Mouse (Mus musculus) stomach, embryonic 15.5 days (tissue): Measurements from ENCODE around the gene P4ha2. TPM values are rescaled to one million over a fixed set of nuclear protein-coding genes. Genes with fewer than 3 reads are reported as not detected.

Experiments used
- ATAC-seq: fragments of 200-750 bp; cut with Nextera tagmentation; 2 replicates; pipeline ENCODE4 v1.8.0; 2017; ENCODE audit warnings: low read depth, moderate number of reproducible peaks, moderate TSS enrichment; ENCODE audit not compliant: insufficient read depth, low FRiP score
- H3K27ac ChIP-seq: fragments of 300-500 bp; sonication (generic); 2 replicates; pipeline ENCODE4 v1.5.1; 2015; ENCODE audit warnings: mild to moderate bottlenecking, inconsistent platforms
- H3K27me3 ChIP-seq: fragments of 300-500 bp; sonication (generic); replicated peaks from 2 replicates; pipeline ENCODE4 v1.6.1; 2015; ENCODE audit warnings: inconsistent platforms
- H3K36me3 ChIP-seq: fragments of 300-500 bp; sonication (generic); 2 replicates; pipeline ENCODE4 v1.6.1; 2015; ENCODE audit warnings: inconsistent platforms
- H3K4me1 ChIP-seq: fragments of 300-500 bp; sonication (generic); 2 replicates; pipeline ENCODE4 v1.6.1; 2015; ENCODE audit warnings: inconsistent platforms
- H3K4me2 ChIP-seq: fragments of 300-500 bp; sonication (generic); 2 replicates; pipeline ENCODE4 v1.6.1; 2015; ENCODE audit warnings: mild to moderate bottlenecking, inconsistent platforms
- H3K4me3 ChIP-seq: fragments of 300-500 bp; sonication (generic); replicated peaks from 2 replicates; pipeline ENCODE4 v1.5.1; 2015; ENCODE audit warnings: inconsistent platforms
- H3K9ac ChIP-seq: fragments of 300-500 bp; sonication (generic); 2 replicates; pipeline ENCODE4 v1.6.1; 2015; ENCODE audit warnings: inconsistent platforms
- H3K9me3 ChIP-seq: fragments of 300-500 bp; sonication (generic); 2 replicates; pipeline ENCODE4 v1.6.1; 2016; ENCODE audit warnings: inconsistent platforms
- WGBS: fragments of 180-500 bp; shearing (Covaris S2); methylation state at CpG from one replicate; pipeline ENCODE4 v1.1.7; 2015; 5-methylcytosine and 5-hydroxymethylcytosine counted together
- polyA plus RNA-seq: library from polyadenylated mRNA; unstranded; fragments of >200 nt; fragmentation: Nextera tagmentation; extraction: Ambion mirVana; gene quantifications from 2 replicates; pipeline ENCODE4 v1.2.1, GENCODE M21; 2015

P4ha2 gene
- polyA plus RNA-seq, 1 experiment from 2014 or later: 59.5 TPM

GRCm38 (mm10) chr11:54071726-54072445, 28.0 kb upstream of the P4ha2 start:
- no peak for ATAC-seq
- H3K27ac ChIP-seq: no peak overlapping the region
- no peak overlapping the region for H3K4me2 ChIP-seq
- no peaks in the 10 kb centered on the region for H3K9me3 ChIP-seq
- H3K36me3 ChIP-seq: no peaks in the 10 kb centered on the region
- no peaks in the 10 kb centered on the region; the same call in 1 of the 2 replicates for H3K27me3 ChIP-seq
- no peak overlapping the region for H3K9ac ChIP-seq
- peaks cover 34% of the 10 kb centered on the region for H3K4me1 ChIP-seq
- 81% methylated on average over 5 of the region's 5 CpGs for WGBS
- no peak overlapping the region for H3K4me3 ChIP-seq

GRCm38 (mm10) chr11:54073291-54073690, 26.6 kb upstream of the P4ha2 start:
- Histone ChIP-seq H3K9ac (no peak overlapping the region), H3K4me2 (no peak overlapping the region; the same call in 1 of the 2 replicates), H3K4me3 (no peak overlapping the region), H3K4me1 (peaks cover 20% of the 10 kb centered on the region; the same call in 1 of the 2 replicates), H3K27ac (no peak overlapping the region), H3K27me3 (no peaks in the 10 kb centered on the region; the same call in 1 of the 2 replicates), H3K36me3 (no peaks in the 10 kb centered on the region), H3K9me3 (no peaks in the 10 kb centered on the region)
- WGBS: 43% methylated on average over 4 of the region's 4 CpGs
- peak; percentile 19; the same call in 1 of the 2 replicates for ATAC-seq

GRCm38 (mm10) chr11:54075353-54075752, 24.5 kb upstream of the P4ha2 start:
- Histone ChIP-seq H3K27ac (no peak overlapping the region), H3K27me3 (no peaks in the 10 kb centered on the region; the same call in 1 of the 2 replicates), H3K4me1 (peaks cover 13% of the 10 kb centered on the region; the same call in 1 of the 2 replicates), H3K9ac (no peak overlapping the region), H3K4me3 (no peak overlapping the region), H3K4me2 (no peak overlapping the region), H3K9me3 (no peaks in the 10 kb centered on the region), H3K36me3 (no peaks in the 10 kb centered on the region)
- WGBS: 78% methylated on average over 6 of the region's 6 CpGs
- no peak for ATAC-seq

- no peak overlapping the region for H3K9ac ChIP-seq
- no peak overlapping the region for H3K27ac ChIP-seq
- H3K9me3 ChIP-seq: no peaks in the 10 kb centered on the region
- no peaks in the 10 kb centered on the region for H3K36me3 ChIP-seq
- no peak overlapping the region for H3K4me2 ChIP-seq
- H3K4me1 ChIP-seq: peaks cover 13% of the 10 kb centered on the region; the same call in 1 of the 2 replicates
- 94% methylated on average over 1 of the region's 1 CpGs for WGBS
- H3K4me3 ChIP-seq: no peak overlapping the region
- no peak for ATAC-seq
- no peaks in the 10 kb centered on the region; the same call in 1 of the 2 replicates for H3K27me3 ChIP-seq
Measured at GRCm38 (mm10) chr11:54076101-54076500, 23.8 kb upstream of the P4ha2 start.

GRCm38 (mm10) chr11:54080435-54080834, 19.5 kb upstream of the P4ha2 start:
- H3K36me3 ChIP-seq: no peaks in the 10 kb centered on the region
- no peak overlapping the region for H3K9ac ChIP-seq
- H3K4me3 ChIP-seq: no peak overlapping the region
- H3K9me3 ChIP-seq: no peaks in the 10 kb centered on the region
- H3K4me2 ChIP-seq: no peak overlapping the region
- 32% methylated on average over 7 of the region's 7 CpGs for WGBS
- H3K4me1 ChIP-seq: no peaks in the 10 kb centered on the region
- peak; percentile 50; the same call in 1 of the 2 replicates for ATAC-seq
- H3K27ac ChIP-seq: no peak overlapping the region; the same call in 1 of the 2 replicates
- H3K27me3 ChIP-seq: no peaks in the 10 kb centered on the region

- WGBS: 91% methylated on average over 5 of the region's 5 CpGs
- Histone ChIP-seq H3K4me3 (no peak overlapping the region), H3K4me2 (no peak overlapping the region), H3K36me3 (no peaks in the 10 kb centered on the region), H3K9ac (no peak overlapping the region), H3K9me3 (no peaks in the 10 kb centered on the region), H3K27ac (no peak overlapping the region), H3K27me3 (no peaks in the 10 kb centered on the region), H3K4me1 (no peaks in the 10 kb centered on the region)
- ATAC-seq: no peak
Measured at GRCm38 (mm10) chr11:54082725-54083124, 17.2 kb upstream of the P4ha2 start.

GRCm38 (mm10) chr11:54084976-54085375, 14.9 kb upstream of the P4ha2 start:
- no peaks in the 10 kb centered on the region for H3K36me3 ChIP-seq
- H3K9me3 ChIP-seq: no peaks in the 10 kb centered on the region
- no peak for ATAC-seq
- 0 out of 2 replicates have a peak, but pooled peaks cover 3% of the 10 kb centered on the region for H3K4me1 ChIP-seq
- H3K4me3 ChIP-seq: no peak overlapping the region
- no peak overlapping the region for H3K4me2 ChIP-seq
- no peak overlapping the region for H3K9ac ChIP-seq
- 91% methylated on average over 1 of the region's 1 CpGs for WGBS
- no peak overlapping the region for H3K27ac ChIP-seq
- H3K27me3 ChIP-seq: no peaks in the 10 kb centered on the region

- WGBS: 56% methylated on average over 5 of the region's 5 CpGs
Measured at GRCm38 (mm10) chr11:54085816-54086215, 14.1 kb upstream of the P4ha2 start.

GRCm38 (mm10) chr11:54088253-54088946, 11.5 kb upstream of the P4ha2 start:
- Histone ChIP-seq H3K27me3 (no peaks in the 10 kb centered on the region), H3K27ac (no peak overlapping the region), H3K9me3 (no peaks in the 10 kb centered on the region), H3K9ac (no peak overlapping the region), H3K36me3 (no peaks in the 10 kb centered on the region), H3K4me1 (peaks cover 6% of the 10 kb centered on the region; the same call in 1 of the 2 replicates), H3K4me2 (no peak overlapping the region), H3K4me3 (no peak overlapping the region)
- no peak for ATAC-seq
- 76% methylated on average over 7 of the region's 7 CpGs for WGBS

More at GRCm38 (mm10) chr11:54085816-54086215, 14.1 kb upstream of the P4ha2 start:
- H3K4me3 ChIP-seq: no peak overlapping the region
- no peak for ATAC-seq
- H3K9me3 ChIP-seq: no peaks in the 10 kb centered on the region
- H3K9ac ChIP-seq: no peak overlapping the region
- H3K36me3 ChIP-seq: no peaks in the 10 kb centered on the region
- no peak overlapping the region for H3K4me2 ChIP-seq
- H3K4me1 ChIP-seq: 0 out of 2 replicates have a peak, but pooled peaks cover 3% of the 10 kb centered on the region
- no peak overlapping the region for H3K27ac ChIP-seq
- no peaks in the 10 kb centered on the region for H3K27me3 ChIP-seq

GRCm38 (mm10) chr11:54088947-54089317, 11.0 kb upstream of the P4ha2 start:
- WGBS: 50% methylated on average over 5 of the region's 5 CpGs
- no peaks in the 10 kb centered on the region for H3K36me3 ChIP-seq

GRCm38 (mm10) chr11:54090091-54090879, 9.6 kb upstream of the P4ha2 start:
- no peak overlapping the region for H3K9ac ChIP-seq
- H3K27ac ChIP-seq: no peak overlapping the region
- H3K27me3 ChIP-seq: no peaks in the 10 kb centered on the region
- H3K4me3 ChIP-seq: no peak overlapping the region
- ATAC-seq: no peak
- H3K36me3 ChIP-seq: no peaks in the 10 kb centered on the region
- H3K4me1 ChIP-seq: peaks cover 6% of the 10 kb centered on the region; the same call in 1 of the 2 replicates
- no peaks in the 10 kb centered on the region for H3K9me3 ChIP-seq
- H3K4me2 ChIP-seq: no peak overlapping the region
- 71% methylated on average over 1 of the region's 1 CpGs for WGBS

More at GRCm38 (mm10) chr11:54088947-54089317, 11.0 kb upstream of the P4ha2 start:
- no peak overlapping the region for H3K4me2 ChIP-seq
- H3K27ac ChIP-seq: no peak overlapping the region
- H3K9ac ChIP-seq: no peak overlapping the region
- no peaks in the 10 kb centered on the region for H3K27me3 ChIP-seq
- no peak overlapping the region for H3K4me3 ChIP-seq
- peak; percentile 40; the same call in 1 of the 2 replicates for ATAC-seq
- H3K9me3 ChIP-seq: no peaks in the 10 kb centered on the region
- peaks cover 6% of the 10 kb centered on the region; the same call in 1 of the 2 replicates for H3K4me1 ChIP-seq
